Mouse (Mus musculus) midbrain, embryonic 11.5 days (tissue): ENCODE measurements around the gene Hydin. TPM values are rescaled to one million over a fixed set of nuclear protein-coding genes. Genes with fewer than 3 reads are reported as not detected.

Source experiments
- ATAC-seq: fragments of 200-750 bp; cut with Nextera tagmentation; 2 replicates; pipeline ENCODE4 v1.8.0; 2017; ENCODE audit warnings: moderate TSS enrichment, moderate library complexity; ENCODE audit not compliant: low FRiP score
- DNase-seq: peaks from one replicate; pipeline ENCODE4 v3.0.0; 2015; ENCODE audit warnings: low spot score; ENCODE audit errors: missing footprints
- H3K27ac ChIP-seq: fragments of 300-500 bp; sonication (generic); 2 replicates; pipeline ENCODE4 v1.5.1; 2014; ENCODE audit warnings: low read depth, low read length
- H3K27me3 ChIP-seq: fragments of 300-500 bp; sonication (generic); 2 replicates; pipeline ENCODE4 v1.6.1; 2014; ENCODE audit warnings: mild to moderate bottlenecking, low read length, moderate library complexity, mixed read lengths; ENCODE audit not compliant: control insufficient read depth, insufficient read depth
- H3K36me3 ChIP-seq: fragments of 300-500 bp; sonication (generic); 2 replicates; pipeline ENCODE4 v1.6.1; 2014; ENCODE audit warnings: mild to moderate bottlenecking, low read length, moderate library complexity, mixed read lengths; ENCODE audit not compliant: control insufficient read depth, insufficient read depth
- H3K4me1 ChIP-seq: fragments of 300-500 bp; sonication (generic); 2 replicates; pipeline ENCODE4 v1.6.1; 2014; ENCODE audit warnings: low read length; ENCODE audit not compliant: control insufficient read depth, insufficient read depth
- H3K4me2 ChIP-seq: fragments of 300-500 bp; sonication (generic); 2 replicates; pipeline ENCODE4 v1.6.1; 2014; ENCODE audit warnings: mild to moderate bottlenecking, moderate library complexity
- H3K4me3 ChIP-seq: fragments of 300-500 bp; sonication (generic); 2 replicates; pipeline ENCODE4 v1.5.1; 2014; ENCODE audit warnings: low read depth, low read length
- H3K9ac ChIP-seq: fragments of 300-500 bp; sonication (generic); 2 replicates; pipeline ENCODE4 v1.6.1; 2014; ENCODE audit warnings: low read length
- H3K9me3 ChIP-seq: fragments of 300-500 bp; sonication (generic); 2 replicates; pipeline ENCODE4 v1.6.1; 2016; ENCODE audit warnings: low read length; ENCODE audit not compliant: control insufficient read depth
- WGBS: fragments of 180-500 bp; shearing (Covaris S2); extraction: QIAGEN DNeasy Blood & Tissue Kit; methylation state at CpG from one replicate; pipeline ENCODE4 v1.1.7; 2014; 5-methylcytosine and 5-hydroxymethylcytosine counted together
- polyA plus RNA-seq: library from polyadenylated mRNA; unstranded; fragments of >200 nt; fragmentation: Nextera tagmentation; extraction: Ambion mirVana; gene quantifications from 2 replicates; pipeline ENCODE4 v1.2.1, GENCODE M21; 2014

The Hydin gene
- polyA plus RNA-seq, 1 experiment from 2014 or later, result 0.18 TPM

DNA sequence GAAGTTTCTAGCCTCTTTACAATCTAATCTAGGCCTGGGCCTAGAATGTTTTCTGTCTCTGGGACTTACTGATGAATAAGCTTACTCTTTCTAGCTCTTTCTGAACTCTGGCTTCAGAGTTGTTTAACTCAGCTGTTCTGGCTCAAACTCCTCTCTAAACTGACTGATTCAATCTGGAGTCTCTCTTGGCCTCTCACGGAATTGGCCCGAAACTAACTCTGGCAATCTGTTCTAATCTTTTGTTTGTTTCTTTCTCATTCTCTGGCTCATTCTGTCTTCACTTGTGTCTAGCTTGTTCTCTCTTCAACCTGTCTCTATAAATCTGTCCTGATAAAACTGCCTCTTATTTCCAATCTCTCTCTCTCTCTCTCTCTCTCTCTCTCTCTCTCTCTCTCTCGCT lies 137.7 kb downstream of the Hydin start:
- Histone ChIP-seq H3K4me2 (no peak overlapping the region), H3K9ac (no peak overlapping the region), H3K4me3 (no peak overlapping the region), H3K4me1 (no peaks in the 10 kb centered on the region), H3K27me3 (no peaks in the 10 kb centered on the region), H3K9me3 (no peaks in the 10 kb centered on the region), H3K27ac (no peak overlapping the region), H3K36me3 (no peaks in the 10 kb centered on the region)
- DNase-seq (no peak), ATAC-seq (no peak)
- WGBS, result 86% methylated on average over 3 of the region's 3 CpGs

DNA sequence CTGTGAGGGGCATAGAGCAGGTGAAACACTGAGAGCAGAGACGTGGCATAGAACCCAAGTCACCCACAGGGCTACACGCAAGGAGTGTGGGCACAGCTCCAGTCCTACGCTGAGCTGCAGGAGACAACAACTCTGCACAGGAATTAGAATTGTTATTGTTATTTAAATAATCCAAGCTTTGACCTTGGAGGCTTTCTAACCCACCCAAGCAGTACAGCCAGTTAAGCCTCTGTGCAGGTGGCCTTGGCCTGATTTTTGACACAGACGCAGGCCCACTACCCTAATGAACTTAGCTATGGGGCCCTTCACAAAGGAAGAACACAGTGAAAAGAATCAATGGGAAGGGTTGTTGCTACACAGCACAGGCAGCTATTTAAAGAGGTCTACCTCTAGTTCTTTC lies 148.3 kb downstream of the Hydin start:
- DNase-seq, result no peak
- ATAC-seq, result no peak
- Histone ChIP-seq H3K9me3 (no peaks in the 10 kb centered on the region), H3K36me3 (no peaks in the 10 kb centered on the region), H3K4me2 (no peak overlapping the region), H3K9ac (no peak overlapping the region), H3K27me3 (no peaks in the 10 kb centered on the region), H3K4me1 (0 out of 2 replicates have a peak, but pooled peaks cover 3% of the 10 kb centered on the region), H3K27ac (no peak overlapping the region), H3K4me3 (no peak overlapping the region)
- 51% methylated on average over 4 of the region's 4 CpGs for WGBS

DNA sequence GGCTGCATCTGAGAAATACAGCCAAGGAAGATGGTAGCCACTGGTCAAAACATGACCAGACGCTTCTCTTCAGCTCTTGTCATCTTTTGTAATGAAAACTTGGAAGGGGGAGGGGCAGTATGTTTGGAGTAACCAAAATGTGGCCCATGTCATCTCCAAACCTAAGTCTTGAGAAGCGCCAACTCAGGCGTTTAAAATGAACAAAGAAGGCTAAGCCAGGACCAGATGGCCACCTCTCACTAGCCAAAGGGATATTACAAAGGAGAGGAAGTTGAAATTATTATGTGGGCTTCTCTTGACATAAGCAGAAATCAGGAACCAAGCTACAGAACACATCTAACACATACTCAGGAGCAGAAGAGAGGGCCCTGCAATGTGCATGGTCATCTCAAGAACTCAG lies 150.2 kb downstream of the Hydin start:
- ATAC-seq (no peak), DNase-seq (no peak)
- no peak overlapping the region for H3K27ac ChIP-seq
- H3K27me3 ChIP-seq, result no peaks in the 10 kb centered on the region
- H3K4me1 ChIP-seq, result 0 out of 2 replicates have a peak, but pooled peaks cover 3% of the 10 kb centered on the region
- WGBS, result 86% methylated on average over 3 of the region's 3 CpGs
- H3K4me3 ChIP-seq, result no peak overlapping the region
- H3K36me3 ChIP-seq, result no peaks in the 10 kb centered on the region
- no peak overlapping the region for H3K9ac ChIP-seq
- H3K4me2 ChIP-seq, result no peak overlapping the region
- no peaks in the 10 kb centered on the region for H3K9me3 ChIP-seq

DNA sequence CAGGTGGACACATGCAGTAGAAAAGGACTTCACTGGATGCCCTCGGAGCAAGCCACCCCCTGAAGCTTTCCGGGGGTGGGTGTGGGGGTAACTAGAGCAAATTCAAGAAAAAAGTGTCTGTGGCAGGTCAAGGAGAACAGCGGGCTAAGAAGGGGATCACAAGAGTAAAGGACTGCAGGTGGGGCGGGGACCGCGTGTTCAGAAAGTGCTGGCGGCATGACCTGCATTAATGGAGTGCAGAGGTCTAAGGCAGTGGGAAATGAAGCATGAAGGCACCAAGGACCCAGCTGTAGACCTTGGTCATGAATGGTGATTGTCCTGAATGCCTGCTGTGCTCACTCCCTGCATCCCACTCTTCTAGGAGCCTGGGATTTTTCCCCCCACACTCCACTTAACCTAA lies 151.0 kb downstream of the Hydin start:
- no peak for ATAC-seq
- no peaks in the 10 kb centered on the region for H3K9me3 ChIP-seq
- 0 out of 2 replicates have a peak, but pooled peaks cover 3% of the 10 kb centered on the region for H3K4me1 ChIP-seq
- no peak overlapping the region for H3K9ac ChIP-seq
- no peak overlapping the region for H3K27ac ChIP-seq
- no peak overlapping the region for H3K4me3 ChIP-seq
- no peak overlapping the region for H3K4me2 ChIP-seq
- DNase-seq, result no peak
- no peaks in the 10 kb centered on the region for H3K36me3 ChIP-seq
- WGBS, result 76% methylated on average over 7 of the region's 7 CpGs
- no peaks in the 10 kb centered on the region for H3K27me3 ChIP-seq

DNA sequence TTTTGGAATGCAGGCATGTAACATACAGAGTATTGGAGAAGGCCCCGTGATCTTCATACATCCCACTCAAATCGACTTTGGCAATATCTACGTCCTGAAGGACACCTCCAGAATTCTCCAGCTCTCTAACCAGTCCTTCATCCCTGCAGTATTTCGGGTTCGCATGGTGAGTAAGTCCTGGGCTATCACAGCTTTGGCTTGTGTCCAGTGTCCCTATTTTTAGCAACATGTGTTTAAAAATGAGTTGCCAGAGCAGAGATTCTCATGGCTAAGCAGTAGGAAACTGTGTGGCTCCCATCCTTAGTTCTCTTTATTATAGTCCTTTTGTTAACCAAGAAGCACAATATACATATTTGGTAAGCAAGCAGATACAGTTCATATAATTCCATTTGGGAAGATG lies 152.9 kb downstream of the Hydin start:
- no peak overlapping the region for H3K4me2 ChIP-seq
- ATAC-seq, result no peak
- H3K9me3 ChIP-seq, result no peaks in the 10 kb centered on the region
- no peak overlapping the region for H3K4me3 ChIP-seq
- H3K9ac ChIP-seq, result no peak overlapping the region
- no peak overlapping the region for H3K27ac ChIP-seq
- 92% methylated on average over 5 of the region's 5 CpGs for whole genome bisulfite sequencing
- H3K27me3 ChIP-seq, result no peaks in the 10 kb centered on the region
- no peak for DNase-seq
- no peaks in the 10 kb centered on the region for H3K36me3 ChIP-seq
- 0 out of 2 replicates have a peak, but pooled peaks cover 3% of the 10 kb centered on the region for H3K4me1 ChIP-seq

DNA sequence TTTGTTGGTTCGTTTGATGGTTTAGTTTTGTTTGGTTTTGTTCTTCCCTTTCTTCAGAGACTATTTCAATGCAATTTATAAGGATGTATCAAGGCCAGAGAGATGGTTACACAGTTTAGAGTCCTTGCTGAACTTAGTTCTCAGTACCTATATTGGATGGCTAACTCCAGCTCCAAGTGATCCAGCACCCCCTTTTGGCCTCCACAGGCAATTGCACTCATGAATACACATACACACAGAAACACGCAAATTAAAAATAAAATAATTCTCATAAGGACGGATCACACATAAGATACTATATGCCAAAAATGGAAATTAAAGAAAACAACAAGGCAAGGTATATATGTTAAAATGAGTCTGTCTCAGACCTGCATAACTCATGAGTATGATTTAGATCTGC lies 153.4 kb downstream of the Hydin start:
- Histone ChIP-seq H3K4me1 (0 out of 2 replicates have a peak, but pooled peaks cover 1% of the 10 kb centered on the region), H3K9me3 (no peaks in the 10 kb centered on the region), H3K9ac (no peak overlapping the region), H3K4me2 (no peak overlapping the region), H3K4me3 (no peak overlapping the region), H3K27me3 (no peaks in the 10 kb centered on the region), H3K36me3 (no peaks in the 10 kb centered on the region), H3K27ac (no peak overlapping the region)
- ATAC-seq (no peak), DNase-seq (no peak)
- 88% methylated on average over 3 of the region's 3 CpGs for WGBS

DNA sequence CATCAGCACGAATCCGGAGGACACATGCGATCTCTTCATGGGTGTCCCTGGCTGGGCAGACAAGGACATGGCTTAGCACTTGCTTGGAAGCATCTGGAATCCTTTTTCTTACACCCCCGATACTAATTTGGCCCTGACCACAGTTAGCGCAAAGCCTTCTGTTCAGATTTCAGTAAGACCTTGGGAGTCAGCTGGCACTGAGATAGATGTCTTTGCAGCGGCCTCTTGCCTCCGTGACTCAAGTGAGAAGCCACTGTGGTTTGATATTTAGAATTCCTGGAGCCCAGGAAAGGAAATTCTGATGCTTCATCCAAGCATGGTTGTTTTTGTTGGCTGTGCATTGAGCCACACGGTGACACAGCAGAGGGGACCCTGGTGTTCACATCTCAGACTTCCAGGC lies 157.4 kb downstream of the Hydin start:
- Histone ChIP-seq H3K27me3 (no peaks in the 10 kb centered on the region), H3K4me1 (no peaks in the 10 kb centered on the region), H3K9me3 (no peaks in the 10 kb centered on the region), H3K27ac (no peak overlapping the region), H3K36me3 (no peaks in the 10 kb centered on the region), H3K9ac (no peak overlapping the region), H3K4me2 (no peak overlapping the region), H3K4me3 (no peak overlapping the region)
- WGBS, result 90% methylated on average over 8 of the region's 8 CpGs
- DNase-seq, result no peak
- ATAC-seq, result no peak

DNA sequence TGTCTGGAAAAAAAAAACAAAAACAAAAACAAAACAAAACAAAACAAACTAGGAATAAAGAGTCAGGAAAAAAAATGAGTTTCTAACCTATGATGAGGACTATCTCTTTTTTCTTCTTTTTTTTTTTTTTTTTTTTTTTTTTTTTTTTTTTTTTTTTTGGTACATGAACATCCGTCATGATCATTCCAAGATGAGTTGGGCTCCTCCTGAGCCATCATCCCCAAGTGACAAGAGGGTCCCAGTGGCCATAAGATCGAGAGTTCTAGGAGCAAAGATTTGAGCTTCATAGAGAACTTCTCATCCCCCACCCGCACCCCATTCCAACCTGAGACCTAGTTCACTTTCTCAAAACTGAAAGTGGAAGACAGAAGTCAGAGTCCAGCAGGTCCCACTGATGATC lies 164.6 kb downstream of the Hydin start:
- no peak for ATAC-seq

DNA sequence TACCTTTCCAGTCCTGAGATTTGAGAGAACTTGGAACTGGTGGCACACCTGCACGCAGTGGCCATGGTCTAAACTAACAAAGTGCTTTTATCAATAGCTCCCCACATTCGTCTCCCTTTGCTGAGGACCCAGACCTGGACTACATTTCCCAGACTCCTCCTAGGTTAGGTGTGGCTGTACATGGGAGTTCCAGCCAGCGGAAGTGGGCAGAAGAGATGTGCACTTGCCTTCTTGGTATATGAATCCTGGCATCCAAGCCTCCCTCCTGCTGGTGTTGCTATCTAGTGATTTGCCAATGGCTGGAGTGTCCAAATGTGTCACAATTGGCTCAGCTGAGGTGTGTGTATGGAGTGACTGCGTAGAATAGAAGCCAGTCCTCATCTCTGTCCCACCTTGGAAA lies 173.8 kb downstream of the Hydin start:
- Histone ChIP-seq H3K27ac (no peak overlapping the region), H3K9ac (no peak overlapping the region), H3K9me3 (no peaks in the 10 kb centered on the region), H3K4me3 (no peak overlapping the region), H3K36me3 (no peaks in the 10 kb centered on the region), H3K4me2 (no peak overlapping the region), H3K4me1 (no peaks in the 10 kb centered on the region), H3K27me3 (no peaks in the 10 kb centered on the region)
- ATAC-seq (no peak), DNase-seq (peak; percentile 86)
- 78% methylated on average over 4 of the region's 4 CpGs for WGBS

More for the DNA sequence above, 164.6 kb downstream of the Hydin start:
- Histone ChIP-seq H3K27ac (no peak overlapping the region), H3K4me2 (no peak overlapping the region), H3K27me3 (no peaks in the 10 kb centered on the region), H3K4me3 (no peak overlapping the region), H3K9me3 (no peaks in the 10 kb centered on the region), H3K4me1 (no peaks in the 10 kb centered on the region), H3K9ac (no peak overlapping the region), H3K36me3 (no peaks in the 10 kb centered on the region)
- DNase-seq, result no peak
- 83% methylated on average over 3 of the region's 3 CpGs for WGBS

DNA sequence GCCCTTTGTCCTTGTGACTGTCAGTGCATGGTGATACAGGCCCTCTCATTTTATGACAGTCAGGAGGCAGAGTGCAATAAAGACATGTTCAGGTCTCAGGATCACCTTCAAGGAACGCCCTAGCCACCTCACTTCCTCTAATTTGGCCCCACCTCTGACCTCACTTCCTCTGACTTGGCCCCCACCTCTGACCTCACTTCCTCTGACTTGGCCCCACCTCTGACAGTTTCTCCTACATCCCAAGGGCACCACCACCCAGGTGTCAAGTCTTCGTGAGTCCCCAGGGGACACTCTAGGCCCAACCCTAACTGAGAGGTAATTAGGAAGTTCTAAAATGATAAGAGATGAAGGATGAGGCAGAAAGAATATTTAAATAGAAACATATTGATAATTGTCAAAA lies 177.5 kb downstream of the Hydin start:
- Histone ChIP-seq H3K4me1 (no peaks in the 10 kb centered on the region), H3K27ac (no peak overlapping the region), H3K9ac (no peak overlapping the region)

More for the DNA sequence above, 177.5 kb downstream of the Hydin start:
- Histone ChIP-seq H3K27me3 (no peaks in the 10 kb centered on the region), H3K36me3 (no peaks in the 10 kb centered on the region), H3K4me2 (no peak overlapping the region), H3K9me3 (no peaks in the 10 kb centered on the region), H3K4me3 (no peak overlapping the region)
- 75% methylated on average over 2 of the region's 2 CpGs for WGBS
- DNase-seq, result no peak
- ATAC-seq, result no peak
